Mouse (Mus musculus) retina, embryonic 14.5 days (tissue): ENCODE data around the gene Gpr1.
"Not testable (repeated sequence)": the region's sequence is repeated elsewhere in the genome, so short reads cannot be mapped to it uniquely, and the experiment has no call there.

Experiments
- DNase-seq: peaks from one replicate; pipeline ENCODE4 v3.0.0-alpha.2; 2015; ENCODE audit warnings: low spot score

The Gpr1 gene

GRCm38 (mm10) chr1:63180575-63180974, 33.8 kb downstream of the Gpr1 start:
- not testable (repeated sequence) for DNase-seq

- no peak for DNase-seq
Observed at GRCm38 (mm10) chr1:63180122-63180521, 34.2 kb downstream of the Gpr1 start.

DNA sequence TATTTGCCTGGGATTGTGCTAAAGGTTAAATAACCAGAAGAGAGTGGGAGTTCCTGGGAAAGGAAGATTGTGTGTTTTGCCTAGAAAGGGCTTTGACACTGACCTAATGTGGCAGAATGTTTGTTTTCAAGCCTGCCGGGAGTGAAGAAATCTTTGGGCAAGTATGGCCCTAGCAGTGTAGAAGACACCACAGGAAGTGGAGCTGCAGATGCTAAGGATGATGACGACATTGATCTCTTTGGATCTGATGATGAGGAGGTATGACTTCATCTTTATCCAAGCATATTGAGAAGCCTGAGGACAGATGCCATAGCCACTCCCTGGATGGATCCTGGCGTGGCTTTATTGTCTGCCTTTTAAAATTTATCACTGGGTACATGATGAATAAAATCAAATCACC, 36.0 kb downstream of the Gpr1 start:
- no peak for DNase-seq

DNA sequence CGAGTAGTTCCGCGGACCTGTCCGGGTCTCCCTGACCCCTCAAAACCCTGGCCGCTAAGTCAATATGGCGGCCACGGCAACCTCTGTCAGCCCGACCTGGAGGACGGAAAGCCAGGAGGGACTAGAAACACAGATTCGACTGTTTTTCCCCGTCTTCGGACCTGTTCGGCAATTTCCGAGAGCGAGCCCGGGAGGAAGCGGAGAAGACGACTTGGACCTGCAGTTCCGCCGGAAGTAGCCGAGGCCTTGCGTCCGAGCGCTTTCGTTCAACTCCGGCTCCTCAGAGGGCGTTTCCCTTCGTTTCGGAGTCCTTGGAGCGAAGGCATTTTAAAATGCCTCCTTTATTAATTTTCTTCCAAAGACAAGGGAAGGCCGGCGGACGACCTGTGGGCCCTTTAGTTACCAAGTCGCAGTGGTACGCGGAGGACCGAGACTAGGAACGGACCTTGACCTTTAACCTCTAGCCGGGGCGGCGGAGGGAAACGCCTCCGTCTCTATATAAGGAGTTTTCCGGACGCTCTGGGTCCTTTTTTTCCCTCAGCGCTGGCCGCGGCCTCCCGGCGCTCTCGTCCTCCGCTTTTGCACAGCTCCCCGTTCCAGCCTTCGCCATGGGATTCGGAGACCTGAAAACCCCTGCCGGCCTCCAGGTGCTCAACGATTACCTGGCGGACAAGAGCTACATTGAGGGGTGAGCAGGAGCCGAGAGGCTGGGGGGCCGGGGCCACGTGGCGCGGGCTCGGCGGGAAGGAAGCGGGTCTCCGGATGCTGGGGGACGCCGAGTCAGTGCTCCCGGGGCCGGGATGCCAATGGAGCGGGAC, 37.5 kb downstream of the Gpr1 start, which contains the start of the genes Eef1b2 and Ndufs1:
Gene Eef1b2, plus strand, starts transcription at position 222 of the 818 bp plus-strand sequence.
Gene Ndufs1, minus strand, starts transcription at position 230 of the 818 bp plus-strand sequence.
- DNase-seq: peak; percentile 98

DNA sequence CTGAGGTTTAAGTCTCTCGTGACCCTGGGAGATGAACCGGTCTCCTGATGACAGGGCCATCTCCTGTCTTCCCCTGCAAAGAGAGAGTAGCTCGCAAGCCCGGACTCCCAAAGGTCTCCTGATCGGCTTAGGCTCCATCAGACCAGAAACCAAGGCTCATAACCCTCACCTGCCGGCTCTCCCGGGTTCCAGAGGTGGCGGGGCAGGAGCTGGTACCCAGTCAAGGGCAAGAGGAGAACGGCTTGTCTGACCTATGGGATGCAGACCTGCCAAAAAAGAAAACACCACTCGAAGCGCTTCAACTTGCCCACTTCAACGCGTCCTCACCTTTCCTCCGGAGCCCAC, 38.1 kb downstream of the Gpr1 start:
- no peak for DNase-seq

DNA sequence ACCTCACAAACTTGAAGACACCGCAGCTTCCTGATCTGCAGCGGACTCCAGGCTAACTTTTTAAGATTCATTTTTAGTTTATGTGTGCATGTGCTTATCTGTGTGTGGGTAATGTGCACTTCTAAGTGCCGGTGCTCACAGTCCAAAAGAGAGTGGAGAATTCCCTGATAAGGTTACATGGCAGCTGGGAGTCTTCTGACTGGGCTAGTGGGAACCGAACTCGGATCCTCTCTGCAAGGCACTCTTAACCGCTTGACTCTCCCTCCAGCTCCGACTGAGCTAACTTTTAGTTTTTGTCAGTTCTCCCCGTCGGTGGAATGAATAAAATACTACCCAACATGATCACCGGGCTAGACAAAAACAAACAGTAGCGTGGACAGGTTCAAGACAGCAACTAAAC, 38.5 kb downstream of the Gpr1 start:
- DNase-seq: no peak

- DNase-seq: no peak
Observed at GRCm38 (mm10) chr1:63168638-63169037, 45.7 kb downstream of the Gpr1 start.

- no peak for DNase-seq
Observed at GRCm38 (mm10) chr1:63140231-63140630, 74.1 kb downstream of the Gpr1 start.

GRCm38 (mm10) chr1:63138586-63138985, 75.8 kb downstream of the Gpr1 start:
- DNase-seq: not testable (repeated sequence)

DNA sequence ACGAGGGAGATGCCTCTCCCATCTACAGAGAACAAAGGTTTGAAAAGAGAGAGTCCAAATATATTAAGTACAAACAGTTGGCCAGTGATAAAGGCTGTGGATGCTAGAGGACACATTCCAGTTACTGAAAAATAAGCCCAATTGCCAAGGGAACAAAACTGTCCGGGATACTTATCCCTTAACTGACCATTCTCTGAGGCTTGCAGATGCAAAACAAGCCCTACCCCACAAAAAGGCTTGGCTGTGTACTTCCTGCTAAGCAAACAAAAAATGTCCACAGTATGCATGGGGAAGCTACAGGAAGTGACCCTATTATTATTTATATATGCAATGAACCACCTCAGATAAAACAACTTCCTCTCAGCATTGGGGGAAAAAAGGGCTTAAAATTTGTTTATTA, 76.4 kb downstream of the Gpr1 start:
- DNase-seq: no peak

DNA sequence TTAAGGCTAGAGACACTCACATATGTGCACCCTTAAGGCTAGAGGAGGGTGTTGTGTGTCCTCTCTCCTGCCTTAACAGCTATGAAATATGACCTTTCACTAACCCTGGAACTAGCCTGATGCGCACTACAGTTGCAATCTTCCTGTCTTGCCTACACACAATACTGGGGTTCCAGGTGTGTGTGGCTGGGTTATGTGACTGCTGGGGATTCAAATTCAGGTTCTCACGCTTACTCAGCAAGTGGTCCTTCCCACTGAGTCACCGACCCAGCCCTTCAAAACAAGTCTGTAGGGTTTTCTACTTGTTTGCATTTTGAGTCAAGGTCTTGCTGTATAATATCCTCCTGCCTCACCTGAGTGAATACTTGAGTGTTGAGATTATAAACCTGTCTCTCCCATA, 79.8 kb downstream of the Gpr1 start:
- no peak for DNase-seq
